ENCODE assay signal across 28 mouse cellular contexts in genomic region chr8:123741232-123741631, GRCm38 (mm10).
DNase-seq lines count a peak whose midpoint lies in the region; ATAC-seq and TF ChIP-seq lines count a peak whose summit lies in the region.
"Had no signal": no experiment of that assay in that cellular context is flagged by ENCODE, and none has a peak within 500 bp of the region (broad histone marks: within the 10 kb centered on the region; RNA-seq: fewer than 3 reads in every experiment).

No protein-coding gene starts in this region.

- peak overlapping the region; percentile 17; the same call in 1 of the 2 replicates for H3K27ac ChIP-seq in forebrain, embryonic 14.5 days (ENCODE audit: low read depth, low read length)
- H3K27ac ChIP-seq in forebrain, postnatal 0 days (ENCODE audit: low read depth, low read length) = no peak overlapping the region
- H3K27ac ChIP-seq in layer of hippocampus, adult 2 months = peak overlapping the region; percentile 68
- H3K27ac ChIP-seq in midbrain, embryonic 12.5 days (replicated peaks) = 0 out of 2 replicates have a peak overlapping the region, but pooled peaks have one; percentile 15
- H3K27ac ChIP-seq in midbrain, embryonic 16.5 days (ENCODE audit: low read length) = 0 out of 2 replicates have a peak overlapping the region, but pooled peaks have one; percentile 11
- H3K27ac ChIP-seq: embryonic facial prominence, embryonic 12.5 days; heart, adult 2 months; heart, embryonic 13.5 days; hindbrain, embryonic 15.5 days; liver, embryonic 12.5 days; stomach, embryonic 15.5 days had no signal

- peaks cover 9% of the 10 kb centered on the region; the same call in 1 of the 2 replicates for H3K4me1 ChIP-seq in forebrain, embryonic 14.5 days (ENCODE audit: control insufficient read depth, insufficient read depth, low read length)
- no peaks in the 10 kb centered on the region; the same call in 1 of the 2 replicates for H3K4me1 ChIP-seq in forebrain, postnatal 0 days (ENCODE audit: insufficient read depth)
- peaks cover 9% of the 10 kb centered on the region for H3K4me1 ChIP-seq in midbrain, embryonic 12.5 days
- H3K4me1 ChIP-seq in midbrain, embryonic 16.5 days (ENCODE audit: control insufficient read depth, insufficient read depth, low read length) = peaks cover 6% of the 10 kb centered on the region; the same call in 1 of the 2 replicates
- H3K4me1 ChIP-seq: liver, embryonic 12.5 days; megakaryocyte, embryonic 14.5 days; stomach, embryonic 15.5 days had no signal

- DNase-seq in forebrain, embryonic 14.5 days (ENCODE audit: low spot score) = peak; percentile 63
- DNase-seq in forebrain, postnatal 0 days = no peak
- DNase-seq in layer of hippocampus, adult 2 months (ENCODE audit: low spot score in 2 of 2) = no peak
- DNase-seq in layer of hippocampus, postnatal 25 days (ENCODE audit: extremely low spot score in 1 of 2, low spot score in 1 of 2) = no peak
- DNase-seq in thymus, postnatal 14 days = no peak
- DNase-seq: adrenal gland, postnatal 14 days; cerebellum, adult 11-12 months; cerebellum, adult 9-11 months; embryo, embryonic 11 days; heart, adult 2 months; heart, postnatal 14 days; kidney, adult 18-20 months; kidney, postnatal 36 days; layer of hippocampus, postnatal 36 days; left cerebral cortex, postnatal 4 days; liver, postnatal 0 days; lung, postnatal 4 days; right cerebral cortex, postnatal 14 days; thymus, postnatal 36 days had no signal

- ATAC-seq in forebrain, embryonic 14.5 days = peak; percentile 62
- ATAC-seq in forebrain, postnatal 0 days = no peak
- 0 out of 2 replicates have a peak, but pooled peaks have one; percentile 38 for ATAC-seq in midbrain, embryonic 12.5 days (ENCODE audit: low FRiP score, low read depth)
- ATAC-seq in midbrain, embryonic 16.5 days = no peak
- ATAC-seq: CD4-positive, CD25-positive, alpha-beta regulatory T cell, adult 4 months; liver, embryonic 12.5 days; liver, postnatal 0 days had no signal

- 33% methylated on average over 9 of the region's 9 CpGs for whole genome bisulfite sequencing in forebrain, embryonic 14.5 days
- WGBS in forebrain, postnatal 0 days = 40% methylated on average over 9 of the region's 9 CpGs
- WGBS in midbrain, embryonic 12.5 days = 50% methylated on average over 9 of the region's 9 CpGs
- 30% methylated on average over 9 of the region's 9 CpGs for WGBS in midbrain, embryonic 16.5 days

- no peaks in the 10 kb centered on the region for H3K27me3 ChIP-seq in forebrain, embryonic 14.5 days (replicated peaks; ENCODE audit: control insufficient read depth, insufficient read depth, low read length)
- H3K27me3 ChIP-seq in forebrain, postnatal 0 days (ENCODE audit: insufficient read depth, low read length) = no peaks in the 10 kb centered on the region
- H3K27me3 ChIP-seq in midbrain, embryonic 12.5 days = no peaks in the 10 kb centered on the region
- H3K27me3 ChIP-seq in midbrain, embryonic 16.5 days (ENCODE audit: control insufficient read depth, insufficient read depth, low read depth, low read length) = no peaks in the 10 kb centered on the region
- H3K27me3 ChIP-seq: embryonic facial prominence, embryonic 12.5 days; heart, embryonic 13.5 days; hindbrain, embryonic 15.5 days; stomach, embryonic 15.5 days had no signal

- no peak overlapping the region for H3K9ac ChIP-seq in forebrain, embryonic 14.5 days (ENCODE audit: low read length)
- no peak overlapping the region for H3K9ac ChIP-seq in forebrain, postnatal 0 days
- no peak overlapping the region for H3K9ac ChIP-seq in midbrain, embryonic 12.5 days (replicated peaks)
- H3K9ac ChIP-seq in midbrain, embryonic 16.5 days (ENCODE audit: low read depth, low read length) = no peak overlapping the region
- H3K9ac ChIP-seq: embryonic facial prominence, embryonic 12.5 days; heart, embryonic 13.5 days; hindbrain, embryonic 15.5 days; liver, embryonic 12.5 days; liver, postnatal 0 days; stomach, embryonic 15.5 days had no signal

- no peaks in the 10 kb centered on the region for H3K36me3 ChIP-seq in forebrain, embryonic 14.5 days (ENCODE audit: control insufficient read depth, insufficient read depth, low read length)
- H3K36me3 ChIP-seq in forebrain, postnatal 0 days (ENCODE audit: insufficient read depth) = no peaks in the 10 kb centered on the region
- H3K36me3 ChIP-seq in midbrain, embryonic 12.5 days = no peaks in the 10 kb centered on the region
- no peaks in the 10 kb centered on the region for H3K36me3 ChIP-seq in midbrain, embryonic 16.5 days (ENCODE audit: control insufficient read depth, insufficient read depth, low read length)
- H3K36me3 ChIP-seq: embryonic facial prominence, embryonic 12.5 days; heart, embryonic 13.5 days; hindbrain, embryonic 15.5 days; liver, embryonic 12.5 days; stomach, embryonic 15.5 days had no signal

- H3K4me3 ChIP-seq in forebrain, embryonic 14.5 days (ENCODE audit: low read depth, low read length) = no peak overlapping the region
- no peak overlapping the region for H3K4me3 ChIP-seq in forebrain, postnatal 0 days (ENCODE audit: low read depth, low read length)
- no peak overlapping the region for H3K4me3 ChIP-seq in layer of hippocampus, adult 2 months
- H3K4me3 ChIP-seq in midbrain, embryonic 12.5 days = no peak overlapping the region
- no peak overlapping the region for H3K4me3 ChIP-seq in midbrain, embryonic 16.5 days (ENCODE audit: low read depth, low read length)
- H3K4me3 ChIP-seq: embryonic facial prominence, embryonic 12.5 days; heart, adult 2 months; heart, embryonic 13.5 days; hindbrain, embryonic 15.5 days; liver, embryonic 12.5 days; megakaryocyte, embryonic 14.5 days; stomach, embryonic 15.5 days had no signal

- TF ChIP-seq CTCF in forebrain, postnatal 0 days (IDR thresholded peaks at IDR 0.05; ENCODE audit: low read depth) = no peak
- TF ChIP-seq CTCF in layer of hippocampus, adult 2 months (conservative IDR thresholded peaks at IDR 0.05) = no peak

- no peak overlapping the region for H3K4me2 ChIP-seq in forebrain, embryonic 14.5 days (ENCODE audit: low read length)
- no peak overlapping the region for H3K4me2 ChIP-seq in forebrain, postnatal 0 days (ENCODE audit: low read depth)
- H3K4me2 ChIP-seq in midbrain, embryonic 12.5 days (replicated peaks) = no peak overlapping the region
- H3K4me2 ChIP-seq in midbrain, embryonic 16.5 days (ENCODE audit: low read length) = no peak overlapping the region
- H3K4me2 ChIP-seq: embryonic facial prominence, embryonic 12.5 days; heart, embryonic 13.5 days; hindbrain, embryonic 15.5 days; liver, embryonic 12.5 days; stomach, embryonic 15.5 days had no signal

- H3K9me3 ChIP-seq in forebrain, embryonic 14.5 days (replicated peaks; ENCODE audit: control insufficient read depth, low read length) = no peaks in the 10 kb centered on the region
- H3K9me3 ChIP-seq in forebrain, postnatal 0 days (ENCODE audit: low read length) = no peaks in the 10 kb centered on the region
- no peaks in the 10 kb centered on the region for H3K9me3 ChIP-seq in midbrain, embryonic 12.5 days
- H3K9me3 ChIP-seq in midbrain, embryonic 16.5 days (replicated peaks; ENCODE audit: control insufficient read depth, low read length, poor library complexity, severe bottlenecking) = no peaks in the 10 kb centered on the region
- H3K9me3 ChIP-seq: embryonic facial prominence, embryonic 12.5 days; heart, embryonic 13.5 days; hindbrain, embryonic 15.5 days; liver, embryonic 12.5 days; megakaryocyte, embryonic 14.5 days; stomach, embryonic 15.5 days had no signal

Comparison
In these comparisons a context has a peak if more than half of its experiments do, and no peak if none do; other contexts are left out.
1. ATAC-seq: peak in forebrain, embryonic 14.5 days (single experiment) and midbrain, embryonic 12.5 days (single experiment); none in forebrain, postnatal 0 days (single experiment) and midbrain, embryonic 16.5 days (single experiment).